Mouse (Mus musculus) stomach, postnatal 0 days (tissue): ENCODE results near the gene Otoa.

Experiments used
- CTCF ChIP-seq: IDR thresholded peaks from 2 replicates; pipeline ENCODE4 v1.5.1; 2016; ENCODE audit warnings: antibody characterized with exemption, low read depth, mild to moderate bottlenecking, moderate library complexity
- EP300 ChIP-seq: optimal IDR thresholded peaks from 2 replicates; pipeline ENCODE3; 2016; ENCODE audit warnings: antibody characterized with exemption

GRCm38 (mm10) chr7:121081816-121082215, 366 bp downstream of the Otoa start:
- TF ChIP-seq CTCF (no peak), EP300 (no peak)
